Mouse (Mus musculus) neural tube, embryonic 12.5 days (tissue): ENCODE measurements around the gene Tmx2. TPM values are rescaled to one million over a fixed set of nuclear protein-coding genes. Genes with fewer than 3 reads are reported as not detected.

Source experiments
- ATAC-seq: fragments of 200-750 bp; cut with Nextera tagmentation; 2 replicates; pipeline ENCODE4 v1.8.0; 2017; ENCODE audit warnings: low read depth, mild to moderate bottlenecking, moderate TSS enrichment, moderate library complexity; ENCODE audit not compliant: low FRiP score
- H3K27ac ChIP-seq: fragments of 300-500 bp; sonication (generic); 2 replicates; pipeline ENCODE4 v1.5.1; 2016
- H3K27me3 ChIP-seq: fragments of 300-500 bp; sonication (generic); replicated peaks from 2 replicates; pipeline ENCODE4 v1.6.1; 2016; ENCODE audit warnings: mild to moderate bottlenecking
- H3K36me3 ChIP-seq: fragments of 300-500 bp; sonication (generic); 2 replicates; pipeline ENCODE4 v1.6.1; 2016; ENCODE audit warnings: mild to moderate bottlenecking
- H3K4me1 ChIP-seq: fragments of 300-500 bp; sonication (generic); 2 replicates; pipeline ENCODE4 v1.6.1; 2016
- H3K4me2 ChIP-seq: fragments of 300-500 bp; sonication (generic); replicated peaks from 2 replicates; pipeline ENCODE4 v1.6.1; 2016; ENCODE audit warnings: mild to moderate bottlenecking
- H3K4me3 ChIP-seq: fragments of 300-500 bp; sonication (generic); 2 replicates; pipeline ENCODE4 v1.5.1; 2016
- H3K9ac ChIP-seq: fragments of 300-500 bp; sonication (generic); 2 replicates; pipeline ENCODE4 v1.6.1; 2016; ENCODE audit warnings: mild to moderate bottlenecking
- H3K9me3 ChIP-seq: fragments of 300-500 bp; sonication (generic); 2 replicates; pipeline ENCODE4 v1.6.1; 2016; ENCODE audit warnings: mild to moderate bottlenecking
- WGBS: fragments of 180-500 bp; shearing (Covaris S2); methylation state at CpG from one replicate; pipeline ENCODE4 v1.1.7; 2016; 5-methylcytosine and 5-hydroxymethylcytosine counted together
- polyA plus RNA-seq: library from polyadenylated mRNA; unstranded; fragments of >200 nt; fragmentation: Nextera tagmentation; extraction: Ambion mirVana; gene quantifications from 2 replicates; pipeline ENCODE4 v1.2.1, GENCODE M21; 2016

Tmx2 gene
- polyA plus RNA-seq, 1 experiment from 2014 or later: 196 TPM

GRCm38 (mm10) chr2:84634006-84634405 lies 44.9 kb downstream of the Tmx2 start:
- peaks cover 45% of the 10 kb centered on the region for H3K4me1 ChIP-seq
- H3K4me3 ChIP-seq: no peak overlapping the region
- H3K9me3 ChIP-seq: no peaks in the 10 kb centered on the region
- 84% methylated on average over 4 of the region's 4 CpGs for WGBS
- H3K27me3 ChIP-seq: no peaks in the 10 kb centered on the region
- no peak for ATAC-seq
- H3K9ac ChIP-seq: no peak overlapping the region
- H3K4me2 ChIP-seq: 0 out of 2 replicates have a peak overlapping the region, but pooled peaks have one; percentile 7
- H3K36me3 ChIP-seq: no peaks in the 10 kb centered on the region
- no peak overlapping the region for H3K27ac ChIP-seq

- Histone ChIP-seq H3K4me2 (no peak overlapping the region), H3K36me3 (no peaks in the 10 kb centered on the region), H3K4me1 (peaks cover 35% of the 10 kb centered on the region), H3K9me3 (no peaks in the 10 kb centered on the region), H3K9ac (no peak overlapping the region), H3K4me3 (no peak overlapping the region), H3K27me3 (no peaks in the 10 kb centered on the region), H3K27ac (no peak overlapping the region)
- ATAC-seq: no peak
- 12% methylated on average over 3 of the region's 3 CpGs for WGBS
Observed at GRCm38 (mm10) chr2:84632999-84633398, 45.9 kb downstream of the Tmx2 start.

GRCm38 (mm10) chr2:84632001-84632400 lies 46.9 kb downstream of the Tmx2 start:
- Histone ChIP-seq H3K4me1 (peaks cover 31% of the 10 kb centered on the region), H3K9me3 (no peaks in the 10 kb centered on the region), H3K27ac (no peak overlapping the region), H3K9ac (no peak overlapping the region), H3K4me2 (no peak overlapping the region), H3K36me3 (no peaks in the 10 kb centered on the region), H3K4me3 (no peak overlapping the region), H3K27me3 (no peaks in the 10 kb centered on the region)
- 93% methylated on average over 1 of the region's 1 CpGs for WGBS
- no peak for ATAC-seq

GRCm38 (mm10) chr2:84627036-84627435 lies 51.9 kb downstream of the Tmx2 start:
- Histone ChIP-seq H3K27ac (no peak overlapping the region), H3K9ac (no peak overlapping the region), H3K4me2 (no peak overlapping the region), H3K36me3 (peaks cover 4% of the 10 kb centered on the region; the same call in 1 of the 2 replicates), H3K4me3 (no peak overlapping the region), H3K4me1 (no peaks in the 10 kb centered on the region), H3K9me3 (no peaks in the 10 kb centered on the region), H3K27me3 (no peaks in the 10 kb centered on the region)
- no peak for ATAC-seq
- WGBS: 32% methylated on average over 3 of the region's 3 CpGs

GRCm38 (mm10) chr2:84626366-84626975 lies 52.5 kb downstream of the Tmx2 start:
- H3K4me3 ChIP-seq: no peak overlapping the region

GRCm38 (mm10) chr2:84624201-84624600 lies 54.7 kb downstream of the Tmx2 start:
- Histone ChIP-seq H3K27ac (no peak overlapping the region), H3K9ac (no peak overlapping the region), H3K4me2 (no peak overlapping the region), H3K36me3 (peaks cover 21% of the 10 kb centered on the region), H3K9me3 (no peaks in the 10 kb centered on the region), H3K27me3 (no peaks in the 10 kb centered on the region), H3K4me3 (no peak overlapping the region), H3K4me1 (no peaks in the 10 kb centered on the region)
- WGBS: 95% methylated on average over 17 of the region's 17 CpGs
- ATAC-seq: no peak

More at GRCm38 (mm10) chr2:84626366-84626975, 52.5 kb downstream of the Tmx2 start:
- Histone ChIP-seq H3K27ac (no peak overlapping the region), H3K36me3 (peaks cover 4% of the 10 kb centered on the region; the same call in 1 of the 2 replicates), H3K4me1 (no peaks in the 10 kb centered on the region), H3K9me3 (no peaks in the 10 kb centered on the region), H3K27me3 (no peaks in the 10 kb centered on the region), H3K4me2 (no peak overlapping the region), H3K9ac (no peak overlapping the region)
- 67% methylated on average over 7 of the region's 7 CpGs for WGBS
- no peak for ATAC-seq

- Histone ChIP-seq H3K9ac (no peak overlapping the region), H3K27me3 (no peaks in the 10 kb centered on the region), H3K9me3 (no peaks in the 10 kb centered on the region), H3K4me3 (no peak overlapping the region), H3K4me1 (no peaks in the 10 kb centered on the region), H3K27ac (no peak overlapping the region), H3K4me2 (no peak overlapping the region), H3K36me3 (peaks cover 24% of the 10 kb centered on the region)
- WGBS: 94% methylated on average over 3 of the region's 3 CpGs
- no peak for ATAC-seq
Observed at GRCm38 (mm10) chr2:84623428-84624119, 55.4 kb downstream of the Tmx2 start.

GRCm38 (mm10) chr2:84622668-84623067 lies 56.3 kb downstream of the Tmx2 start:
- Histone ChIP-seq H3K27me3 (no peaks in the 10 kb centered on the region), H3K4me1 (no peaks in the 10 kb centered on the region), H3K27ac (no peak overlapping the region), H3K9ac (no peak overlapping the region), H3K4me3 (no peak overlapping the region), H3K36me3 (peaks cover 24% of the 10 kb centered on the region), H3K9me3 (no peaks in the 10 kb centered on the region), H3K4me2 (no peak overlapping the region)
- no peak for ATAC-seq
- 85% methylated on average over 2 of the region's 2 CpGs for WGBS

Other genes starting within 250 kb of the Tmx2 start
- gene Tfpi, start 202.4 kb downstream of the Tmx2 start, polyA plus RNA-seq: 23.0 and 24.2 TPM in 2 replicates
- gene Ctnnd1, start 28.4 kb downstream of the Tmx2 start, polyA plus RNA-seq: 44.3 and 50.4 TPM in 2 replicates
- gene Btbd18, start 20.1 kb downstream of the Tmx2 start, polyA plus RNA-seq: 0.27 and 0.43 TPM in 2 replicates
- gene Selenoh, start 8.4 kb downstream of the Tmx2 start, polyA plus RNA-seq: 306 and 312 TPM in 2 replicates
- not detected in 2 replicates for gene Gm28635, start 1.1 kb downstream of the Tmx2 start, polyA plus RNA-seq
- gene Med19, start 738 bp downstream of the Tmx2 start, polyA plus RNA-seq: 50.4 and 50.5 TPM in 2 replicates
- gene Zdhhc5, start 36.0 kb upstream of the Tmx2 start, polyA plus RNA-seq: 24.3 and 27.1 TPM in 2 replicates
- 36.4 and 37.1 TPM in 2 replicates for gene Clp1, start 48.2 kb upstream of the Tmx2 start, polyA plus RNA-seq
- 20.5 and 21.4 TPM in 2 replicates for gene Ypel4, start 54.9 kb upstream of the Tmx2 start, polyA plus RNA-seq
- 7.8 and 9.0 TPM in 2 replicates for gene Gm19426, start 64.5 kb upstream of the Tmx2 start, polyA plus RNA-seq
- gene Serping1, start 96.3 kb upstream of the Tmx2 start, polyA plus RNA-seq: 33.8 and 34.5 TPM in 2 replicates
- gene Ube2l6, start 119.7 kb upstream of the Tmx2 start, polyA plus RNA-seq: 22.8 and 23.2 TPM in 2 replicates
- not detected in 2 replicates for gene Smtnl1, start 143.5 kb upstream of the Tmx2 start, polyA plus RNA-seq
- 37.6 and 39.4 TPM in 2 replicates for gene Timm10, start 147.9 kb upstream of the Tmx2 start, polyA plus RNA-seq
- 8.4 and 10.2 TPM in 2 replicates for gene Slc43a1, start 159.7 kb upstream of the Tmx2 start, polyA plus RNA-seq
- 9.5 and 14.7 TPM in 2 replicates for gene Rtn4rl2, start 207.6 kb upstream of the Tmx2 start, polyA plus RNA-seq